Mouse (Mus musculus): ENCODE measurements around the gene Grb10.

GRCm38 (mm10) chr11:11907703-11908413 is 130.6 kb downstream of the Grb10 start:
- TF ChIP-seq CTCF (IDR thresholded peaks at IDR 0.05; ENCODE audit: extremely low read depth, insufficient read depth, low read length) (no peak), POLR2A (IDR thresholded peaks at IDR 0.05; ENCODE audit: extremely low read depth, insufficient read depth, low read length) (no peak)

All from cortical plate, adult 2 months (tissue).